Mouse (Mus musculus) embryonic facial prominence, embryonic 15.5 days (tissue): ENCODE results near the gene Sppl3. TPM values are rescaled to one million over a fixed set of nuclear protein-coding genes. Genes with fewer than 3 reads are reported as not detected.

Experiments
- ATAC-seq: fragments of 200-750 bp; cut with Nextera tagmentation; 2 replicates; pipeline ENCODE4 v1.8.0; 2017; ENCODE audit warnings: low read depth, moderate TSS enrichment; ENCODE audit not compliant: insufficient number of reproducible peaks, low FRiP score, low TSS enrichment
- H3K27ac ChIP-seq: fragments of 300-500 bp; sonication (generic); replicated peaks from 2 replicates; pipeline ENCODE4 v1.5.1; 2015; ENCODE audit warnings: mild to moderate bottlenecking, inconsistent platforms
- H3K27me3 ChIP-seq: fragments of 300-500 bp; sonication (generic); 2 replicates; pipeline ENCODE4 v1.6.1; 2015; ENCODE audit warnings: inconsistent platforms
- H3K36me3 ChIP-seq: fragments of 300-500 bp; sonication (generic); 2 replicates; pipeline ENCODE4 v1.6.1; 2015; ENCODE audit warnings: mild to moderate bottlenecking, inconsistent platforms
- H3K4me1 ChIP-seq: fragments of 300-500 bp; sonication (generic); 2 replicates; pipeline ENCODE4 v1.6.1; 2015; ENCODE audit warnings: inconsistent platforms
- H3K4me2 ChIP-seq: fragments of 300-500 bp; sonication (generic); replicated peaks from 2 replicates; pipeline ENCODE4 v1.6.1; 2015; ENCODE audit warnings: mild to moderate bottlenecking, inconsistent platforms
- H3K4me3 ChIP-seq: fragments of 300-500 bp; sonication (generic); replicated peaks from 2 replicates; pipeline ENCODE4 v1.5.1; 2015; ENCODE audit warnings: mild to moderate bottlenecking, inconsistent platforms
- H3K9ac ChIP-seq: fragments of 300-500 bp; sonication (generic); 2 replicates; pipeline ENCODE4 v1.6.1; 2015; ENCODE audit warnings: inconsistent platforms
- H3K9me3 ChIP-seq: fragments of 300-500 bp; sonication (generic); replicated peaks from 2 replicates; pipeline ENCODE4 v1.6.1; 2016; ENCODE audit warnings: inconsistent platforms
- WGBS: fragments of 180-500 bp; shearing (Covaris S2); methylation state at CpG from one replicate; pipeline ENCODE4 v1.1.7; 2015; 5-methylcytosine and 5-hydroxymethylcytosine counted together
- polyA plus RNA-seq: library from polyadenylated mRNA; unstranded; fragments of >200 nt; fragmentation: Nextera tagmentation; extraction: Ambion mirVana; gene quantifications from 2 replicates; pipeline ENCODE4 v1.2.1, GENCODE M21; 2015

Sppl3 gene
- polyA plus RNA-seq = 20.9 and 24.9 TPM in 2 replicates

DNA sequence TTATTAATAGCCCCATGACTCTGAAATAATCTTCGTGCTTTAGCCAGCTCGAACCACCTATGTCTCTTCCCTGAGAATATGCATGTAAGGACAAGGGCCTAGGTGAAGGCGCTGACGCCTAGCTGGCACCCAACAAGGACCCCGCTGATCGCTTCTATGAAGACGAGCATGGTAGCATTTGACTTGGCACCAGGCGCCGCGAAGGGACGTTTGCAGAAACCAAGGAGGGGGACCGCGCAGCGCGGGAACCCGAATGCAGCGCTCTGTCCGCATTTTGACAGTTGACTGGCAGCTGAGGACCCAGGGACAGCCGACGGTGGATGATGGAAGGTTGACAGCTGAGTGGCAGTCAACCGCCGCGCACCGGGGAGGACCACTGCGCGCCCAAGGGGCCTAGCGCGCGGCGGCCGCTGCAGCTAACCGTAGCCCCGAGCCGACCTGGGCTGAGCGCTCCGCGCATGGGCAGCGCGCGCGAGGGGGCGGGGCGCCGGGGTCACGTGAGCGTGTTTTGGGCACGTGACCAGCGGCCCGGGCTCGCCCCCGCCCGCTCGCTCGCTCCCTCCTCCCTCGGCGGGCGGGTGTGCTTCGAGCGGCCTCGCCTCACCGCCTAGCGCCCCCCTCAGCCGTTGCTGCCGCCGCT is at the start of gene Sppl3:
Gene Sppl3, plus strand, starts transcription at position 561 of the 640 bp plus-strand sequence.
- WGBS = 1% methylated on average over 57 of the region's 65 CpGs
- peaks cover 42% of the 10 kb centered on the region for H3K4me1 ChIP-seq
- H3K4me3 ChIP-seq = peak within 1 kb of the TSS; percentile 84
- no peaks in the 10 kb centered on the region for H3K27me3 ChIP-seq
- no peaks in the 10 kb centered on the region for H3K36me3 ChIP-seq
- H3K27ac ChIP-seq = peak within 1 kb of the TSS; percentile 90
- H3K9ac ChIP-seq = peak within 1 kb of the TSS; percentile 99
- peak within 1 kb of the TSS; percentile 81 for H3K4me2 ChIP-seq
- no peaks in the 10 kb centered on the region for H3K9me3 ChIP-seq
- peak; percentile 89 for ATAC-seq

DNA sequence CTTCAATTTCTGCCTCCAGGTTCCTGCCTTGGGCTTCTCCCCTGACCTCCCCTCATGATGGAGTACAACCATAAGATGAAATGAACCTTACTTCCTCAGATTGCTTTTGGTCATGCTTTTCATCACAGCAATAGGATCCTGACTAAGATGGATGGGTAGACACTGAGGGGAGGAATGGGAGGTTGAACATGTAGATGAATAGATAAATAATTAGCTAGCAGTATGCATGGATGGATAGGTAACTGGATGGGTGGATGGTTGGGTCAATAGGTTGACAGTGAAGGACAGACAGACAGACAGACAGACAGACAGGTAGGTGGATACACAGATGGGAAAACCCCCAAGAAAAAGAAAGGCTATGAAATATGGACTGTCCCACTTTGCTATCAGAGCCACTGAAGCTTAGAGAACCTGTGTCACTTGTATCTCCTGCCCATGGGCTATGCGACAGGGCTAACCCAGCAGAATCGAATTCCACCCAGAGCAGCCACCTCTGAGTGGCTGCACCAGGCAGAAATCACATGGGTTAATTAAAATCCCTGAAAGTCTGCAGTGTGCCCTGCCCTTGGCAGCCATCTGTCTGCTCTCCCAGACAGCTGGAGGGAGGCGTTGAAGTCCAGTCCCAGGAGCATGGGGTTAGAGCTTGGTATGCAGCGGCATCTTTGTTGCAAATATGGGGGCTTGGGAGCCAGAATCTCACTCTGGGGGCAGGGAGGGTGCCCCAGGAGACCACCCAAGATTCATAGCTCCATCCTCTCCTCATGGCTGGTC is 49.2 kb upstream of the Sppl3 start:
- whole genome bisulfite sequencing = 36% methylated on average over 4 of the region's 4 CpGs
- H3K9me3 ChIP-seq = no peaks in the 10 kb centered on the region
- no peak overlapping the region for H3K4me2 ChIP-seq
- no peak overlapping the region for H3K27ac ChIP-seq
- no peak overlapping the region for H3K4me3 ChIP-seq
- H3K36me3 ChIP-seq = no peaks in the 10 kb centered on the region
- peak; percentile 39; the same call in 1 of the 2 replicates for ATAC-seq
- no peaks in the 10 kb centered on the region for H3K27me3 ChIP-seq
- H3K9ac ChIP-seq = no peak overlapping the region
- 0 out of 2 replicates have a peak, but pooled peaks cover 3% of the 10 kb centered on the region for H3K4me1 ChIP-seq

DNA sequence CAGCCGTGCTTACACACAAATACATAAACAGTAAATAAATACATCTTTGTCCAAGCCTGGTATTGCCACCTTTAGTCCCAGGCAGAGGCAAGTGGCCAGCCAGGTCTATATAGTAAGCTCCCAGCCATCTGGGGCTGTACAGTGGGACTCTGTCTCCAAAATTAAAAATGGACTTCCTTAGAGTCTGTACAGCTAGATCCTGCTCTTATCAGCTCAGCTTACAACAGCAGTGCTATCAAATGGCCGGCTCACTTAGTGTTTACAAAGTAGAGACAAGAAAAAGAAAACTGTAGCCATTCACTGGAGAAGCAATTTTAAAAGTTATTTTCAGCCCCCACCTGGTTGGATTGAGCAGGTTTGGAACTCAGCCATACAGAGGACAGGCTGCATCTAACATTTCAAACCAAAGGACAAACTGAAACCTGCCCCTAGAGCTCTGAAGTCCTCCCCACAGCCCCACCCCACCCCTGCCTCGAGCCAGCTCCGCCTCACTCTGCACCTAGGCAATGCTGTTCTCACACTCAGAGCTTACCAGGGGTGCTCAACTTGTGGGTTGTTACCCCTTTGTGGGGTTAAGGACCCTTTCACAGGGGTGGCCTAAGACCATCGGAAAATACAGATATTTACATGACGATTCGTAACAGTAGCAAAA is 46.5 kb upstream of the Sppl3 start:
- Histone ChIP-seq H3K4me2 (no peak overlapping the region), H3K4me3 (no peak overlapping the region), H3K36me3 (no peaks in the 10 kb centered on the region), H3K4me1 (0 out of 2 replicates have a peak, but pooled peaks cover 3% of the 10 kb centered on the region), H3K27ac (no peak overlapping the region), H3K9ac (no peak overlapping the region), H3K27me3 (peaks cover 16% of the 10 kb centered on the region), H3K9me3 (no peaks in the 10 kb centered on the region)
- no peak for ATAC-seq
- WGBS = 54% methylated on average over 7 of the region's 7 CpGs

DNA sequence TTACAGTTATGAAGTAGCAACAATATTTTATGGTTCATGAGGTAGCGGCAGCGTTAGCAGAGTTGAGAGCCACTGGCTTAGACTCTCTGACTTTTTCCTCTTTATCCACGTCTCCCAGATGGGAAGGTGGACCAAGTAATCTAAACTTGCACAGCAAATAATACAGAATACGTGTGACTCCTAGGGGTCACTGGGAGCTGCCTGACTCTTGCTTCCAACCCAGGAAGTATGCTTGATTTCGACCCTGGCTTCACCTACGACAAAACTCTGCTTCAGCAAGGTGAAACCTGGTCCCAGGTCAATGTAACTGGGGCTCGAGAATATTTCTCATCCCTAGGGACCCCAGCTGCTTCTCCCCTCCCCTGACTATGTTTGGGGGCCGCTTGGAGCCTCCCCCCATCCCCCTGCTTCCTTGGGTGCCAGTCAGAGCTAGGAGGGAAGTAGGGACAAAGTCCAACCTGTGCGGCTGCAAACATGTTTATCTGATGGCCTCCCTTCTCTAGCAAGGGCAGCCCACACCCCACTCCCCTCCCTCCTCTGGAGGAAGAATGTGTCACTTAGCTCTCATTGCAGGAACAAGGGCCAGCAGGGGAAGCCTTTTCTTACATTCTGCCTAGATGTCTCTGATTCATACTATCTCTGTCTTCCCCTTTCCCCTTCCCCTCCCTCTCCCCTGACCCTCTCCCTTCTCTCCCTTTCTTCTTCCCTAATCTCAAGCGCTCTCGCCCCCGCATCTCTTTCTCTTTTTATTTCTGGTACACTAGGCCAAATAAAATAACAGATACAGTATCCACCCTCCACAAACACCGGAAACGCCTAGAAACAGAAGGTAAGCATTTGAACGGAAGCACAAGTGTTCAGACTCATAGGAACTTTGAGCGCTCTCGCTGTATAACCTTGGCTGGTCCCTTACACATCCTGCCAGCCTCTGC is 45.7 kb upstream of the Sppl3 start:
- H3K4me2 ChIP-seq = no peak overlapping the region
- 0 out of 2 replicates have a peak, but pooled peaks cover 3% of the 10 kb centered on the region for H3K4me1 ChIP-seq
- H3K27ac ChIP-seq = no peak overlapping the region
- no peaks in the 10 kb centered on the region for H3K9me3 ChIP-seq
- no peak overlapping the region for H3K4me3 ChIP-seq
- H3K9ac ChIP-seq = no peak overlapping the region
- WGBS = 57% methylated on average over 17 of the region's 17 CpGs
- no peak for ATAC-seq
- H3K36me3 ChIP-seq = no peaks in the 10 kb centered on the region
- H3K27me3 ChIP-seq = peaks cover 16% of the 10 kb centered on the region

DNA sequence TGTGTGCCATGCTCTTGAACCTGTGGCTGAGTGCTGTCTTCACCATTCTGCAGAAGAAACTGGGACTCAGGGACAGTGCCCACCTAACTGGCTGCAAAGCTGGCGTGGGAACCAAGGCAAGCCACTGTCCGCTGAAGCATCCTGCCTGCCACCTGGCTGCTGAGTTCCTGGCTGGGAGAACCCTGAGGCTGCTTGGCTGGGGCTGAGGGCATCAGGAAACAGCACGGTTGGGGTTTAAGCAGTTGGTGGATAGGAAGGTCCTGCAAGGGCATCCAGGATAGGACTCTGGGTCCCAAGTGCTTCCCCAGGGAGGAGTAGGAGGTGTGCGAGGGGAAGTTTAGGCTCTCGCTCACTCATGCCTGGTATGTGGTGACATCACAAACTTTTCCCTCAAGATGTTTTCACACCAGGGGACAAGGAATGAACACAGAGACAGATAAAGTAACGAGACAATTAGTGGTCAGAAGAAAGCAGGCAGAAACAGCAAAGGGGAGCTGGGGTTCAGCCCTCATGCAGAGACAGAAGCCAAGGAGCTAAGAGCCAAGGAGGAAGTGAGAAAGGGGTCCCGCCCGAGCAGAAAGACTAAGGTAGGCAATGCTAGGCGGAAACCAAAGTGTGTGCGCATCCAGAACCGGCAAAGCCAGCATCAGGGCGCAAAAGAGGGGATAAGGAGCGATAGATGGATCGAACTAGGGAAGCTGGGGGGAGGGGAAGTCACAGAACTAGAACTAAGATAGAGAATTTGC is 43.2 kb upstream of the Sppl3 start:
- no peak for ATAC-seq
- Histone ChIP-seq H3K36me3 (no peaks in the 10 kb centered on the region), H3K4me2 (no peak overlapping the region), H3K9ac (no peak overlapping the region), H3K9me3 (no peaks in the 10 kb centered on the region), H3K4me1 (no peaks in the 10 kb centered on the region), H3K4me3 (no peak overlapping the region), H3K27ac (no peak overlapping the region), H3K27me3 (peaks cover 16% of the 10 kb centered on the region)
- WGBS = 30% methylated on average over 14 of the region's 14 CpGs

DNA sequence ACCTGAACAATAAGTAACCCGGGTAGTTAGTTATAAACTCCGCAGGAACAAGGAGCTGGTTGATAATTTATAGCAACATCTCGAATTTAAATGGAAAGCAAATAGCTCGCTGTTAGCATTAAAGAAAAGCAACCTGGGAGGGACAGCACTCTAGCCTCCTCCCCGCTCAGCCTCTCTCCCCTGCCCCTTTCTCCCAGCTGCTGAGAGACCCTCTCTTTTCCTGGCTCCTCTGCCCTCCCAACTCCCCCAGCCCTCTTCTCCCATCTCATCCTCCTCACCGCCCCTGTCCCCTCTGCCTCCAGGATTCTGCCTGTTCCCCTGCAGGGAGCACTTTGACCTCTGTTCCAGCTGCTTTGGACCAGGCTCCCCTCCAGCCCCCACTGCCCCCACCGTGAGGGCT is 42.3 kb upstream of the Sppl3 start:
- H3K27me3 ChIP-seq = peaks cover 16% of the 10 kb centered on the region
- no peaks in the 10 kb centered on the region for H3K9me3 ChIP-seq
- H3K4me3 ChIP-seq = no peak overlapping the region
- H3K4me2 ChIP-seq = no peak overlapping the region
- H3K9ac ChIP-seq = no peak overlapping the region
- H3K4me1 ChIP-seq = no peaks in the 10 kb centered on the region
- no peaks in the 10 kb centered on the region for H3K36me3 ChIP-seq
- whole genome bisulfite sequencing = 25% methylated on average over 7 of the region's 7 CpGs
- no peak overlapping the region for H3K27ac ChIP-seq
- ATAC-seq = no peak

DNA sequence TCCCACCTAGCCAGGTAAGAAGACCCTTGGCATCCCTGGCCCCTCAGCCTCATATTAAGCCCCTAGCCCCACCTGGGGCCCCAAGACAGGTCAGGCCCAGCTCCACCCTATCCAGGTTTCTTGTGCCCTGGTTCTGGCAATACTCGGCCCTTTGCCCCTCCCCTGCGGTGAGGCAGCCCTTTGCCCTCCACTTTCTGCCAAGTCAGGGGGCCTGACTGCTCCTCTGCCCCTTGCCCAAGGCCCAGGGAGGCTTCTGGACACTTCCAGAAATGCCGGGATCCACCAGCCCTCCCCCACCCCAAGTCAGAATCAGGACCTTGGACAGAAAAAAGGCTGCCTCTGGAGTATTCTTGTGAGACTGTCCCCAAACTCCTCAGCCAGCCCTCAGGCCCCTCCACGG is 41.9 kb upstream of the Sppl3 start:
- WGBS = 7% methylated on average over 4 of the region's 4 CpGs
- Histone ChIP-seq H3K4me1 (no peaks in the 10 kb centered on the region), H3K9me3 (no peaks in the 10 kb centered on the region), H3K4me3 (no peak overlapping the region), H3K9ac (no peak overlapping the region), H3K4me2 (no peak overlapping the region), H3K27me3 (peaks cover 16% of the 10 kb centered on the region), H3K36me3 (no peaks in the 10 kb centered on the region), H3K27ac (no peak overlapping the region)
- ATAC-seq = no peak

DNA sequence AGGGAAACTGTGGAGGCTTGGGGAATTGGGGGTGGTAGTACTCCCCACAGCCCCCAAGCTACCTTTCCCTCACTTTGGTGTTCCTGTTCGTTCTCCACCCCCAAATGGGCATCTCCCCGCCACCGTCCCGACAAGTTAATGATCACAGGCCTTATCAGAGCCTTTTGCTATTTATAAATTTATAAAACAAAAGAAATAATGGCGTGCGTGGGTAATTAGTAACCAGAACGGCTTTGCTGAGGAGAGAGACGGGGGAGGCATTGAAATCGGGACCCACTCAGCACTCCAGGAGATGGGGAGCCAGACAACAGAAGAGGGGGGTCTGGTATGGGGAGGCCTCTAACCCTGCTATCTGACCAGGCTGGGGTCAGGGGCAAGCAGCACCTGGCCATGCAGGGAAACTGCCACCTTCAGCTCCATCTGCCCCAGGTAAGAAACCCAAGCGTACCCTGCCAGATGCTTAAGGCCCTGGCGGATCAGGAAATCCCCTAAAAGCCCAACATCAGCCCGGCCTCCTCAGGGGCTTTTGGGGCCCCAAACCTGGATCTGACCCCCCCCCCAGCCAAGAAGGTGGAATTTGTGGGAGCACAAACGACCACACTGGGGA is 41.2 kb upstream of the Sppl3 start:
- WGBS = 52% methylated on average over 13 of the region's 13 CpGs
- no peak for ATAC-seq
- peaks cover 16% of the 10 kb centered on the region for H3K27me3 ChIP-seq
- no peak overlapping the region for H3K27ac ChIP-seq
- H3K4me3 ChIP-seq = no peak overlapping the region
- H3K4me1 ChIP-seq = no peaks in the 10 kb centered on the region
- no peaks in the 10 kb centered on the region for H3K36me3 ChIP-seq
- H3K9ac ChIP-seq = no peak overlapping the region
- H3K4me2 ChIP-seq = no peak overlapping the region
- no peaks in the 10 kb centered on the region for H3K9me3 ChIP-seq

DNA sequence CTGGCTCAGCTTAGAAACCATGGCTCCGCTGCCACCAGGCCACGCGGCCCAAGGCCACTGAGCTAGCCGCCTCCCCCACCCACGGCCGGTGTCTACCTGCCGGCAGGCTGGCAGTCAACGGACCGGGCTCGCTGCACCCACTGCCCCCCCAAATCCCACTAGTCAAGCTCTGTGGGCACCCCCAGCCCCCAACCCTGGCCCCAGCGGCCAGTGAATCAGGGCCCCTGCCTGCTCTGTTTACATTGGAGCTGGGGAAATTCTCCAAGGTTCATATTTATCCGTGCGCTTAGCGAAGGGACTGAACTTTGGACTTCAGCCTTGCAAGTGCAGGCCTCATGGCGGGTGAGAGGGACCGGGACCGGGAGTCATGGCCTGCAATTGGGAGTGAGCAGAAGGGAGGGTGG is 40.1 kb upstream of the Sppl3 start, which contains the start of gene Hnf1a:
Gene Hnf1a, minus strand, starts transcription at position 271 of the 404 bp plus-strand sequence.
- Histone ChIP-seq H3K9me3 (no peaks in the 10 kb centered on the region), H3K27me3 (peaks cover 16% of the 10 kb centered on the region), H3K27ac (no peak within 1 kb of the TSS), H3K4me1 (no peaks in the 10 kb centered on the region), H3K9ac (no peak within 1 kb of the TSS), H3K36me3 (no peaks in the 10 kb centered on the region), H3K4me3 (no peak within 1 kb of the TSS), H3K4me2 (no peak within 1 kb of the TSS)
- no peak for ATAC-seq
- WGBS = 73% methylated on average over 17 of the region's 17 CpGs

DNA sequence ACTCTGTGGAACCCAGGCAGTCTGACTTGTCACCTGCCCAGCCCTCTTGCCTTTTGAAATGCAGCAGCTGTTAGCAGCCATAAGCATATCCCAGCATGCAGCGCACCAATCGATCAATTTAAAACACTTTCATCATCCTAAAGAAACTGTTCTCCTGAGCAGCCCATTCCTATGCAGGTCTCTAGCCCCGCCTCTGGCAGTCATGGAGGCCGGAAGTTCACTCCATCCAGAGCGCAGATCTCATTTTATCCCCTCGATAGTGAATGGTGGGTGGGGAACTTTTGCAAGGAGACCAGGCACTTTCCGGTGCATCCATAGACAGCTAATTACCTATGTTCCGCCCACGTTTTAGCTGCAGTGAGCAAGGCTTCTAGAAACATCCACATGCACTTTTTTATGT is 38.7 kb upstream of the Sppl3 start:
- no peak for ATAC-seq
- 87% methylated on average over 9 of the region's 9 CpGs for WGBS

More for the DNA sequence above, 38.7 kb upstream of the Sppl3 start:
- Histone ChIP-seq H3K27ac (no peak overlapping the region), H3K9me3 (no peaks in the 10 kb centered on the region), H3K27me3 (peaks cover 16% of the 10 kb centered on the region), H3K9ac (no peak overlapping the region), H3K4me2 (no peak overlapping the region), H3K4me1 (no peaks in the 10 kb centered on the region), H3K4me3 (no peak overlapping the region), H3K36me3 (no peaks in the 10 kb centered on the region)
